Mouse (Mus musculus): ENCODE measurements around the gene Tpst1.

DNA sequence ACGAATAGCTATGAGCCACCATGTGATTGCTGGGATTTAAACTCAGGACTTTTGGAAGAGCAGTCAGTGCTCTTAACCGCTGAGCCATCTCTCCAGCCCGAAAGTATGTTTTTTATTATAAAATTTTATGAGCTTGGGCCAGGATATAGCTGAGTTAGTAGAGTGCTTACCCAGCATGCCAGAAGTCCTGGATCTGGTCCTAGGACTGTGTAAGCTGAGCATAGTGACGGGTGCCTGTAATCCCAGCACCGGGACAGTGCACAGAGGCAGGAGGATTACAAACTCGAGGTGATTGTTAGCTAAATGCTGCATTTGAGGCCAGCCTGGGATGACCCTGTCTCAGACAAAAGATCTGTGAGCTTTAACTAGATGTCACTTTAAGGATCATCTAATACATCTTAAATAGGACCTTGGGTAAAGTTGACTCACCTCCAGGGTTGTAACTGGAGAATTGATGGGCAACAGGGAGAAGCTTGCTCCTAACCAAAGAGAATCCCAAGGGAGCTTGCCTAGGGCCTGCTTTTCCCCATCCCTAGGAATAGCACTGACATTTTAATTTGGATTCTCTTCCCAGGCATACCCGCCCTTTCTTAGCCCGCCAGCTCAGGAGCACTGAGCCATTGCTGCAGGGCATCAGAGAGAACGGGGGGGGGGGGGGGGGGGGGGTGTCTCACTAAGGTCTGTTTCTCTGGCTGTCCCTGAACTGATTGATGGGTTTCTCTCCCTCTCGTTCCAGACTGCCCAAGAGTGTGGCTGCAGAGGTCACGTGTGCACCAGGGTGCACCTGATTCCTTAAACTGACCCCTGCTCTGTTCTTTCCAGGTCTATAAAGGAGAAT lies 55.8 kb downstream of the Tpst1 start:
- TF ChIP-seq POLR2A (IDR thresholded peaks at IDR 0.05; ENCODE audit: borderline replicate concordance, control insufficient read depth, low read depth, low read length) = no peak
- no peak for TF ChIP-seq CTCF (IDR thresholded peaks at IDR 0.05; ENCODE audit: control insufficient read depth, insufficient read depth, low read length)
